In the genomic region with DNA sequence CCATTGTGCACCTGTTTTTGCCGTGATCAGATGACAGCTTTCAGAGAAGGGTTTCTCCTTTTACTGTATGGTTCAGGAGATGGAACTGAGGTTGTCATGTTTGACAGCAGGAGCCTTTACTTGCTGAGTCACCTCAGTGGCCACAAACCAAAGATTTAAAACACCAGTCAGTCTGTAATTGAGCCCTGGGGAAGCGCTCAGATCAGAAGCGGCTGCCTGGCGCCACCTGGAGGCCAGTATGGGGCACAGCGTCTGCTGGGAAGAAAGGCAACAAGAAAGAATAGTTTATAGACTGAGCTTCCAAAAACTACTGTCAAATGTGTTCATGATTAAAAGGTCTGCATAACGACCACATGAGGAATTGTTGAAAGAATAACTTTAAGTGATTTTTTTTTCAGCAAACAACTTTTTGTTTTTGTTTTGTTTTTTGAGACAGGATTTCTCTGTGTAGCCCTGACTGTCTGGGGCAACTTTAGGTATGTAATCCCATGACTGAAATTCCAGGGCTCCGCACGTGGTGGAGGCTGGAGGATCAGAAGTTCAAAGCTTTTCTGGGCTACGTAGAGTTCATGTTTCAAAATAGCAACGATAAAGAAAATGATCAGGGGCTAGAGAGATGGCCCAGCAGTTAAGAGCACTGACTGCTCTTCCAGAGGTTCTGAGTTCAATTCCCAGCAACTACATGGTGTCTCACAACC, we compare ENCODE assay signal across 8 mouse cellular contexts. TPM values are rescaled to one million over a fixed set of nuclear protein-coding genes. Genes with fewer than 3 reads are reported as not detected.
DNase-seq lines count a peak whose midpoint lies in the region; ATAC-seq and TF ChIP-seq lines count a peak whose summit lies in the region.
"Had no signal": no experiment of that assay in that cellular context is flagged by ENCODE, and none has a peak within 500 bp of the region (broad histone marks: within the 10 kb centered on the region; RNA-seq: fewer than 3 reads in every experiment).

No protein-coding gene starts in this region.

- H3K27ac ChIP-seq in liver, embryonic 14.5 days, result no peak overlapping the region

- DNase-seq in ovary, postnatal 14 days (ENCODE audit: low spot score), result peak; percentile 53
- DNase-seq in ovary, adult 18-20 months (ENCODE audit: low spot score), result no peak
- DNase-seq in adipocyte (ENCODE audit: low spot score), result peak; percentile 76
- DNase-seq in embryo, embryonic 10 days (ENCODE audit: low spot score), result peak; percentile 81
- peak; percentile 51 to 60 (median 54) for DNase-seq in liver, embryonic 14.5 days (ENCODE audit: low read depth in 3 of 3, low spot score in 3 of 3)
- peak; percentile 60 for DNase-seq in right cerebral cortex, postnatal 25 days

- no peak for TF ChIP-seq EP300 in liver, embryonic 14.5 days (IDR thresholded peaks at IDR 0.05; ENCODE audit: low read depth)

- no peak overlapping the region for H3K9ac ChIP-seq in liver, embryonic 14.5 days (replicated peaks)

- 16% methylated on average over 10 of the region's 10 CpGs for WGBS in liver, embryonic 14.5 days (ENCODE audit: insufficient replicate concordance)

- TF ChIP-seq CTCF in liver, embryonic 14.5 days (IDR thresholded peaks at IDR 0.05; ENCODE audit: low read depth), result peak; percentile 97

- H3K4me3 ChIP-seq in liver, embryonic 14.5 days (ENCODE audit: insufficient read depth in 1 of 2, low read depth in 2 of 2, low read length in 2 of 2), result no peak overlapping the region

- no peaks in the 10 kb centered on the region for H3K27me3 ChIP-seq in liver, embryonic 14.5 days (ENCODE audit: control insufficient read depth, insufficient read depth, low read length)

- H3K4me1 ChIP-seq in liver, embryonic 14.5 days (replicated peaks; ENCODE audit: control insufficient read depth in 2 of 2, insufficient read depth in 2 of 2, low read length in 1 of 2), result 0 out of 4 replicates have a peak, but pooled peaks cover 0 to 4% of the 10 kb centered on the region in 2 experiments

- peak; percentile 55 to 65 for ATAC-seq in hematopoietic stem cell, adult 5-6 weeks (replicated peaks in 1 of 2; ENCODE audit: insufficient read depth in 1 of 2, low FRiP score in 2 of 2, low TSS enrichment in 1 of 2, low read depth in 1 of 2, poor library complexity in 2 of 2, severe bottlenecking in 2 of 2)
- no peak for ATAC-seq in liver, embryonic 14.5 days (ENCODE audit: insufficient read depth)

- H3K9me3 ChIP-seq in liver, embryonic 14.5 days (ENCODE audit: control insufficient read depth, low read length), result no peaks in the 10 kb centered on the region

- H3K36me3 ChIP-seq in liver, embryonic 14.5 days (replicated peaks; ENCODE audit: control insufficient read depth, insufficient read depth, low read depth), result no peaks in the 10 kb centered on the region

- no peak overlapping the region for H3K4me2 ChIP-seq in liver, embryonic 14.5 days (ENCODE audit: low read depth)

RNA-seq across cellular contexts. Expression of gene Fgf21, which starts 22.0 kb away (rescaled TPM):
- not detected in 2 replicates for total RNA-seq in hematopoietic stem cell, adult 5-6 weeks (2017)
- not detected in 2 replicates for polyA plus RNA-seq in liver, embryonic 14.5 days (2012; rRNA removed)
- not detected in 2 replicates for polyA plus RNA-seq in liver, embryonic 14.5 days (2014; fragmentation: Nextera tagmentation; extraction: Ambion mirVana)
- total RNA-seq: layer of hippocampus, adult 8-10 months had no signal

RNA-seq across cellular contexts. Expression of gene Bcat2, which starts 23.3 kb away (rescaled TPM):
- total RNA-seq in hematopoietic stem cell, adult 5-6 weeks (2017), result 16.4 and 20.9 TPM in 2 replicates
- polyA plus RNA-seq in liver, embryonic 14.5 days (2012; rRNA removed), result 38.8 and 40.6 TPM in 2 replicates
- polyA plus RNA-seq in liver, embryonic 14.5 days (2014; fragmentation: Nextera tagmentation; extraction: Ambion mirVana), result 35.9 and 39.4 TPM in 2 replicates

RNA-seq across cellular contexts. Expression of gene Fut1, which starts 23.8 kb away (rescaled TPM):
- total RNA-seq in hematopoietic stem cell, adult 5-6 weeks (2017), result 0.25 TPM in 1 of 2 replicates, not detected in the other
- polyA plus RNA-seq in liver, embryonic 14.5 days (2012; rRNA removed), result not detected in 2 replicates
- not detected in 2 replicates for polyA plus RNA-seq in liver, embryonic 14.5 days (2014; fragmentation: Nextera tagmentation; extraction: Ambion mirVana)

RNA-seq across cellular contexts. Expression of gene Izumo1, which starts 28.3 kb away (rescaled TPM):
- total RNA-seq in hematopoietic stem cell, adult 5-6 weeks (2017), result not detected in 2 replicates
- polyA plus RNA-seq in liver, embryonic 14.5 days (2012; rRNA removed), result 0.10 and 0.15 TPM in 2 replicates
- polyA plus RNA-seq in liver, embryonic 14.5 days (2014; fragmentation: Nextera tagmentation; extraction: Ambion mirVana), result 0.09 TPM in 1 of 2 replicates, not detected in the other

RNA-seq across cellular contexts. Expression of gene Rasip1, which starts 34.0 kb away (rescaled TPM):
- 0.94 TPM in 1 of 2 replicates, not detected in the other for total RNA-seq in hematopoietic stem cell, adult 5-6 weeks (2017)
- polyA plus RNA-seq in liver, embryonic 14.5 days (2012; rRNA removed), result 2.2 and 2.6 TPM in 2 replicates
- polyA plus RNA-seq in liver, embryonic 14.5 days (2014; fragmentation: Nextera tagmentation; extraction: Ambion mirVana), result 1.3 and 2.6 TPM in 2 replicates
